Mouse (Mus musculus) cerebellum, adult 9-10 months (tissue): ENCODE measurements around the gene Fignl1.

Experiments used
- DNase-seq: peaks from one replicate; pipeline ENCODE4 v3.0.0; 2022

Gene Fignl1

GRCm38 (mm10) chr11:11808820-11809403, at the start of gene Fignl1:
Gene Fignl1 (minus strand): TSS chr11:11808962.
- DNase-seq: peak; percentile 93

GRCm38 (mm10) chr11:11856959-11857358, 48.2 kb upstream of the Fignl1 start:
- no peak for DNase-seq

- DNase-seq: no peak
These were observed 46.9 kb upstream of the Fignl1 start for GRCm38 (mm10) chr11:11855685-11856131.

GRCm38 (mm10) chr11:11855061-11855672, 46.4 kb upstream of the Fignl1 start:
- no peak for DNase-seq

- DNase-seq: no peak
These were observed 45.1 kb upstream of the Fignl1 start for GRCm38 (mm10) chr11:11853731-11854461.

GRCm38 (mm10) chr11:11851957-11852505, 43.3 kb upstream of the Fignl1 start:
- DNase-seq: no peak

- peak; percentile 18 for DNase-seq
These were observed 41.9 kb upstream of the Fignl1 start for GRCm38 (mm10) chr11:11850476-11851267.

- DNase-seq: no peak
These were observed 41.0 kb upstream of the Fignl1 start for GRCm38 (mm10) chr11:11849513-11850311.

GRCm38 (mm10) chr11:11848467-11848866, 39.7 kb upstream of the Fignl1 start:
- DNase-seq: no peak

- DNase-seq: no peak
These were observed 36.3 kb upstream of the Fignl1 start for GRCm38 (mm10) chr11:11845044-11845443.

- DNase-seq: peak; percentile 51
These were observed 35.7 kb upstream of the Fignl1 start for GRCm38 (mm10) chr11:11844367-11844971.

GRCm38 (mm10) chr11:11841590-11841989, 32.8 kb upstream of the Fignl1 start:
- no peak for DNase-seq

- DNase-seq: no peak
These were observed 32.0 kb upstream of the Fignl1 start for GRCm38 (mm10) chr11:11840746-11841145.

- no peak for DNase-seq
These were observed 31.1 kb upstream of the Fignl1 start for GRCm38 (mm10) chr11:11839874-11840273.

GRCm38 (mm10) chr11:11837384-11837783, 28.6 kb upstream of the Fignl1 start:
- no peak for DNase-seq

GRCm38 (mm10) chr11:11836713-11837370, 28.1 kb upstream of the Fignl1 start:
- no peak for DNase-seq

GRCm38 (mm10) chr11:11836262-11836661, 27.5 kb upstream of the Fignl1 start:
- DNase-seq: no peak

- DNase-seq: no peak
These were observed 27.0 kb upstream of the Fignl1 start for GRCm38 (mm10) chr11:11835791-11836190.

- no peak for DNase-seq
These were observed 26.6 kb upstream of the Fignl1 start for GRCm38 (mm10) chr11:11835361-11835760.

GRCm38 (mm10) chr11:11833100-11833499, 24.3 kb upstream of the Fignl1 start:
- no peak for DNase-seq

GRCm38 (mm10) chr11:11832755-11833084, 24.0 kb upstream of the Fignl1 start:
- DNase-seq: no peak
